10 mouse cellular contexts compared by ENCODE assay signal in genomic region chr13:28721548-28721981, GRCm38 (mm10).
DNase-seq lines count a peak whose midpoint lies in the region; ATAC-seq and TF ChIP-seq lines count a peak whose summit lies in the region.
"Had no signal": no experiment of that assay in that cellular context is flagged by ENCODE, and none has a peak within 500 bp of the region (broad histone marks: within the 10 kb centered on the region; RNA-seq: fewer than 3 reads in every experiment).

No protein-coding gene starts in this region.

- H3K4me1 ChIP-seq in forebrain, embryonic 10.5 days = peaks cover 68% of the 10 kb centered on the region
- H3K4me1 ChIP-seq in hindbrain, embryonic 16.5 days (ENCODE audit: control insufficient read depth, insufficient read depth, low read depth, low read length) = peaks cover 21% of the 10 kb centered on the region
- H3K4me1 ChIP-seq in intestine, postnatal 0 days (replicated peaks; ENCODE audit: control insufficient read depth, insufficient read depth, low read length) = no peaks in the 10 kb centered on the region

- H3K27ac ChIP-seq in layer of hippocampus, adult 2 months = no peak overlapping the region
- H3K27ac ChIP-seq in forebrain, embryonic 10.5 days = peak overlapping the region; percentile 87
- peak overlapping the region; percentile 55 for H3K27ac ChIP-seq in hindbrain, embryonic 16.5 days (ENCODE audit: low read depth, low read length)
- H3K27ac ChIP-seq in intestine, postnatal 0 days (ENCODE audit: low read depth, low read length) = no peak overlapping the region

- TF ChIP-seq CTCF in layer of hippocampus, adult 2 months (conservative IDR thresholded peaks at IDR 0.05) = peak; percentile 27; the same call in 1 of the 2 replicates
- TF ChIP-seq CTCF in intestine, postnatal 0 days (IDR thresholded peaks at IDR 0.05; ENCODE audit: low read depth) = no peak

- WGBS in forebrain, embryonic 10.5 days = 63% methylated on average over 11 of the region's 11 CpGs
- 37% methylated on average over 11 of the region's 11 CpGs for WGBS in hindbrain, embryonic 16.5 days
- 72% methylated on average over 11 of the region's 11 CpGs for WGBS in intestine, postnatal 0 days

- peak; percentile 65 for ATAC-seq in hindbrain, embryonic 16.5 days
- no peak for ATAC-seq in intestine, postnatal 0 days
- ATAC-seq: lung, postnatal 0 days had no signal

- no peak overlapping the region for H3K9ac ChIP-seq in hindbrain, embryonic 16.5 days (ENCODE audit: low read depth, low read length)
- H3K9ac ChIP-seq in intestine, postnatal 0 days (ENCODE audit: low read depth, low read length) = no peak overlapping the region

- H3K9me3 ChIP-seq in forebrain, embryonic 10.5 days = no peaks in the 10 kb centered on the region
- no peaks in the 10 kb centered on the region for H3K9me3 ChIP-seq in hindbrain, embryonic 16.5 days (ENCODE audit: control insufficient read depth, low read length)
- H3K9me3 ChIP-seq in intestine, postnatal 0 days (ENCODE audit: control insufficient read depth) = no peaks in the 10 kb centered on the region

- no peaks in the 10 kb centered on the region for H3K27me3 ChIP-seq in forebrain, embryonic 10.5 days (ENCODE audit: poor library complexity, severe bottlenecking)
- H3K27me3 ChIP-seq in hindbrain, embryonic 16.5 days (replicated peaks; ENCODE audit: control insufficient read depth, insufficient read depth, low read length) = no peaks in the 10 kb centered on the region
- no peaks in the 10 kb centered on the region for H3K27me3 ChIP-seq in intestine, postnatal 0 days (replicated peaks; ENCODE audit: control insufficient read depth, insufficient read depth, low read length)

- H3K4me2 ChIP-seq in hindbrain, embryonic 16.5 days (ENCODE audit: low read length) = peak overlapping the region; percentile 26
- H3K4me2 ChIP-seq in intestine, postnatal 0 days (replicated peaks; ENCODE audit: low read depth) = no peak overlapping the region

- peak in 1 of 2 experiments; percentile 16 for DNase-seq in layer of hippocampus, adult 2 months (ENCODE audit: low spot score in 2 of 2)
- no peak for DNase-seq in layer of hippocampus, adult 9-10 months (ENCODE audit: low spot score)
- DNase-seq in cerebellum, postnatal 36 days = peak; percentile 43 to 50
- no peak for DNase-seq in forebrain, embryonic 10.5 days (ENCODE audit: extremely low spot score, low spot score)
- no peak for DNase-seq in spleen, postnatal 36 days (ENCODE audit: low spot score in 2 of 2)
- DNase-seq in left cerebral cortex, adult 8-10 months (ENCODE audit: low spot score in 2 of 2) = no peak

- no peaks in the 10 kb centered on the region for H3K36me3 ChIP-seq in forebrain, embryonic 10.5 days (replicated peaks)
- no peaks in the 10 kb centered on the region for H3K36me3 ChIP-seq in hindbrain, embryonic 16.5 days (ENCODE audit: control insufficient read depth, insufficient read depth, low read length)
- no peaks in the 10 kb centered on the region for H3K36me3 ChIP-seq in intestine, postnatal 0 days (ENCODE audit: control insufficient read depth, insufficient read depth)

- H3K4me3 ChIP-seq in layer of hippocampus, adult 2 months = no peak overlapping the region
- H3K4me3 ChIP-seq in forebrain, embryonic 10.5 days = peak overlapping the region; percentile 16; the same call in 1 of the 2 replicates
- H3K4me3 ChIP-seq in hindbrain, embryonic 16.5 days (ENCODE audit: low read length) = no peak overlapping the region
- no peak overlapping the region for H3K4me3 ChIP-seq in intestine, postnatal 0 days (ENCODE audit: low read depth, low read length)
- H3K4me3 ChIP-seq: left cerebral cortex, adult 2 months had no signal

Comparison
In these comparisons a context has a peak if more than half of its experiments do, and no peak if none do; other contexts are left out.
1. DNase-seq: peak in cerebellum, postnatal 36 days (2 of 2); none in layer of hippocampus, adult 9-10 months (single experiment), forebrain, embryonic 10.5 days (single experiment), spleen, postnatal 36 days (0 of 2) and left cerebral cortex, adult 8-10 months (0 of 2).
2. H3K27ac ChIP-seq: peak in forebrain, embryonic 10.5 days (single experiment) and hindbrain, embryonic 16.5 days (single experiment); none in layer of hippocampus, adult 2 months (single experiment) and intestine, postnatal 0 days (single experiment).